Mouse (Mus musculus) liver, embryonic 11.5 days (tissue): ENCODE data around the gene Irak3. TPM values are rescaled to one million over a fixed set of nuclear protein-coding genes. Genes with fewer than 3 reads are reported as not detected.

ENCODE experiments used
- polyA plus RNA-seq: library from polyadenylated mRNA; unstranded; fragments of >200 nt; fragmentation: Nextera tagmentation; extraction: Ambion mirVana; gene quantifications from 2 replicates; pipeline ENCODE4 v1.2.1, GENCODE M21; 2014

The Irak3 gene
- polyA plus RNA-seq, 1 experiment from 2014 or later: 0.67 TPM

Other genes starting within 250 kb of the Irak3 start
- 12.1 and 12.5 TPM in 2 replicates for gene Helb, start 89.1 kb downstream of the Irak3 start, polyA plus RNA-seq
- gene Tmbim4, start 540 bp downstream of the Irak3 start, polyA plus RNA-seq: 111 and 114 TPM in 2 replicates
- 86.5 and 92.3 TPM in 2 replicates for gene Llph, start 24.9 kb upstream of the Irak3 start, polyA plus RNA-seq